Mouse (Mus musculus) embryonic fibroblast, embryonic 13.5 days (primary cell): ENCODE data around the gene Eif2b1.

Experiments
- CTCF ChIP-seq: IDR thresholded peaks from 2 replicates; pipeline ENCODE4 v1.5.1; 2011; ENCODE audit warnings: mild to moderate bottlenecking, control low read depth, low read length, moderate library complexity, borderline replicate concordance; ENCODE audit not compliant: insufficient read depth
- POLR2A ChIP-seq: IDR thresholded peaks from 2 replicates; pipeline ENCODE4 v1.6.1; 2011; ENCODE audit warnings: low read depth, mild to moderate bottlenecking, control low read depth, low read length, moderate library complexity

- TF ChIP-seq CTCF = no peak
- TF ChIP-seq POLR2A = no peak
These were observed 39.8 kb upstream of the Eif2b1 start for GRCm38 (mm10) chr5:124618711-124619110.
